ENCODE assay signal across 8 mouse cellular contexts in genomic region chr14:60525284-60525962, GRCm38 (mm10).
DNase-seq lines count a peak whose midpoint lies in the region; ATAC-seq and TF ChIP-seq lines count a peak whose summit lies in the region.

No protein-coding gene starts in this region.

- H3K36me3 ChIP-seq in C2C12 (ENCODE audit: control insufficient read depth, insufficient read depth), result no peaks in the 10 kb centered on the region
- H3K36me3 ChIP-seq in kidney, embryonic 15.5 days, result no peaks in the 10 kb centered on the region
- no peaks in the 10 kb centered on the region for H3K36me3 ChIP-seq in liver, embryonic 13.5 days
- H3K36me3 ChIP-seq in neural tube, embryonic 11.5 days (ENCODE audit: control insufficient read depth, insufficient read depth, low read length), result no peaks in the 10 kb centered on the region

- H3K4me3 ChIP-seq in C2C12 (ENCODE audit: insufficient read depth, poor library complexity, severe bottlenecking), result no peak overlapping the region
- H3K4me3 ChIP-seq in kidney, embryonic 15.5 days (replicated peaks), result no peak overlapping the region
- H3K4me3 ChIP-seq in liver, embryonic 13.5 days (replicated peaks), result no peak overlapping the region
- no peak overlapping the region for H3K4me3 ChIP-seq in neural tube, embryonic 11.5 days (ENCODE audit: low read depth, low read length)

- no peaks in the 10 kb centered on the region for H3K79me2 ChIP-seq in C2C12 (ENCODE audit: control insufficient read depth, insufficient read depth)

- ATAC-seq in common myeloid progenitor, adult 5-6 weeks (replicated peaks; ENCODE audit: low read depth, poor library complexity, severe bottlenecking), result peak; percentile 92
- peak; percentile 66 for ATAC-seq in granulocyte monocyte progenitor cell, adult 5-6 weeks (replicated peaks; ENCODE audit: poor library complexity, severe bottlenecking)
- ATAC-seq in kidney, embryonic 15.5 days (replicated peaks; ENCODE audit: low FRiP score), result peak; percentile 73; the same call in 1 of the 2 replicates
- ATAC-seq in liver, embryonic 13.5 days (ENCODE audit: low read depth), result no peak
- ATAC-seq in neural tube, embryonic 11.5 days (ENCODE audit: insufficient read depth, low FRiP score, low TSS enrichment), result no peak

- no peak overlapping the region for H3ac ChIP-seq in C2C12 (ENCODE audit: control insufficient read depth, insufficient read length, low read depth)

- no peaks in the 10 kb centered on the region for H3K79me3 ChIP-seq in C2C12 (ENCODE audit: low read depth)

- peak; percentile 39 for TF ChIP-seq CTCF in C2C12 (IDR thresholded peaks at IDR 0.05; ENCODE audit: control insufficient read depth, insufficient read depth, insufficient read length)

- no peak overlapping the region for H3K4me2 ChIP-seq in kidney, embryonic 15.5 days
- no peak overlapping the region for H3K4me2 ChIP-seq in liver, embryonic 13.5 days
- no peak overlapping the region for H3K4me2 ChIP-seq in neural tube, embryonic 11.5 days (ENCODE audit: low read depth)

- H3K27me3 ChIP-seq in C2C12 (ENCODE audit: control insufficient read depth, insufficient read depth, insufficient read length), result peaks cover 23% of the 10 kb centered on the region
- H3K27me3 ChIP-seq in kidney, embryonic 15.5 days, result no peaks in the 10 kb centered on the region
- no peaks in the 10 kb centered on the region for H3K27me3 ChIP-seq in liver, embryonic 13.5 days
- H3K27me3 ChIP-seq in neural tube, embryonic 11.5 days (ENCODE audit: control insufficient read depth, insufficient read depth, low read length), result no peaks in the 10 kb centered on the region

- H3K9ac ChIP-seq in kidney, embryonic 15.5 days, result no peak overlapping the region
- no peak overlapping the region for H3K9ac ChIP-seq in liver, embryonic 13.5 days
- no peak overlapping the region for H3K9ac ChIP-seq in neural tube, embryonic 11.5 days (ENCODE audit: low read length)

- 71% methylated on average over 13 of the region's 13 CpGs for WGBS in kidney, embryonic 15.5 days
- 56% methylated on average over 13 of the region's 13 CpGs for WGBS in liver, embryonic 13.5 days (ENCODE audit: insufficient replicate concordance)
- 72% methylated on average over 13 of the region's 13 CpGs for WGBS in neural tube, embryonic 11.5 days

- peak; percentile 39 for DNase-seq in WW6 (ENCODE audit: low read depth, low spot score)
- DNase-seq in liver, embryonic 13.5 days, result peak; percentile 45
- DNase-seq in neural tube, embryonic 11.5 days (ENCODE audit: low spot score), result peak; percentile 76
- DNase-seq in testis, postnatal 14 days (ENCODE audit: low spot score), result peak; percentile 49

- peaks cover 18% of the 10 kb centered on the region for H3K4me1 ChIP-seq in kidney, embryonic 15.5 days
- 0 out of 2 replicates have a peak, but pooled peaks cover 2% of the 10 kb centered on the region for H3K4me1 ChIP-seq in liver, embryonic 13.5 days (replicated peaks)
- no peaks in the 10 kb centered on the region for H3K4me1 ChIP-seq in neural tube, embryonic 11.5 days (ENCODE audit: control insufficient read depth, insufficient read depth, low read length)

- no peak overlapping the region for H3K27ac ChIP-seq in kidney, embryonic 15.5 days
- H3K27ac ChIP-seq in liver, embryonic 13.5 days, result no peak overlapping the region
- no peak overlapping the region for H3K27ac ChIP-seq in neural tube, embryonic 11.5 days (ENCODE audit: low read depth, low read length)

- no peaks in the 10 kb centered on the region for H3K9me3 ChIP-seq in kidney, embryonic 15.5 days (replicated peaks)
- no peaks in the 10 kb centered on the region for H3K9me3 ChIP-seq in liver, embryonic 13.5 days (replicated peaks)
- no peaks in the 10 kb centered on the region for H3K9me3 ChIP-seq in neural tube, embryonic 11.5 days (ENCODE audit: control insufficient read depth, low read length)

TF ChIP-seq in C2C12, 6 proteins besides CTCF, POLR2A, EP300 and RAD21:
- TF ChIP-seq MYOG (IDR thresholded peaks at IDR 0.05; ENCODE audit: control insufficient read depth, extremely low read depth, insufficient read length) (no peak), USF1 (IDR thresholded peaks at IDR 0.05; ENCODE audit: low read depth) (no peak), FOSL1 (IDR thresholded peaks at IDR 0.05; ENCODE audit: insufficient read depth, low read length, poor library complexity, severe bottlenecking) (no peak), MYOD1 (IDR thresholded peaks at IDR 0.05; ENCODE audit: control insufficient read depth, insufficient read length, low read depth) (no peak), MAX (IDR thresholded peaks at IDR 0.05) (no peak), CEBPB (IDR thresholded peaks at IDR 0.05; ENCODE audit: low read depth) (no peak)

Comparison
In these comparisons a context has a peak if more than half of its experiments do, and no peak if none do; other contexts are left out.
1. ATAC-seq: peak in common myeloid progenitor, adult 5-6 weeks (single experiment), granulocyte monocyte progenitor cell, adult 5-6 weeks (single experiment) and kidney, embryonic 15.5 days (single experiment); none in liver, embryonic 13.5 days (single experiment) and neural tube, embryonic 11.5 days (single experiment).
2. Peak in every context shown above with its lines, with median percentiles within 50 percentile points of each other: DNase-seq.